Mouse (Mus musculus) myocyte (in vitro differentiated cells): ENCODE data around the gene Nxt2.

Experiments used
- MAX ChIP-seq: IDR thresholded peaks from one replicate; pipeline ENCODE4 v1.6.1; 2011; ENCODE audit warnings: low read depth, mild to moderate bottlenecking, control low read depth
- POLR2A ChIP-seq: IDR thresholded peaks from one replicate; pipeline ENCODE4 v1.6.1; 2011; ENCODE audit warnings: low read depth, mild to moderate bottlenecking, control low read depth, moderate library complexity; ENCODE audit not compliant: insufficient read length
- POLR2AphosphoS2 ChIP-seq: IDR thresholded peaks from one replicate; pipeline ENCODE4 v1.6.1; 2011; ENCODE audit warnings: low read depth, control low read depth; ENCODE audit not compliant: insufficient read length
- USF1 ChIP-seq: IDR thresholded peaks from one replicate; pipeline ENCODE4 v1.6.1; 2011; ENCODE audit warnings: low read depth, mild to moderate bottlenecking, control low read depth, moderate library complexity

- TF ChIP-seq POLR2A (no peak), POLR2AphosphoS2 (no peak), USF1 (no peak), MAX (no peak)
Measured at GRCm38 (mm10) chrX:142190355-142190754, 36.2 kb upstream of the Nxt2 start.
